Mouse (Mus musculus): ENCODE measurements around the gene Bms1.

Gene Bms1

DNA sequence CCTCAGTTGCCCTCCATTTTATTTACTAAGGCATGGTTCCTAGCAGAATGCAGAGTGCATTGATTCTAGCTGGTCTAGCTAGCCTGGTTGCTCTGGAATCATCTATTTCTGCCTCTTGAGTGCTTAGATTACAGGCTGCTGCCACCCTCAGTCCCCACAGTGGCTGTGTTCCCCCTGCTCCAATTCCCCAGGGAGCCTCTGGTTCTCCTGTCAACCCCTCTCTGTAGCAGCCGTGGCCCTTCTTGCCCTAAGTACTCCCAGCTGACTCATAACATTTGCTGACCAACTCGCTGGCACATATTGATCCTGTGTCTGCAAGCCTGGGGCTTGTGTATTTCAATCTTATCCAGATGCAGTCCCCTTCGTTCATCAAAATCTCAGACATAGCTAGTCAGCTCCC, 53.1 kb downstream of the Bms1 start:
- ATAC-seq (ENCODE audit: low TSS enrichment): no peak

DNA sequence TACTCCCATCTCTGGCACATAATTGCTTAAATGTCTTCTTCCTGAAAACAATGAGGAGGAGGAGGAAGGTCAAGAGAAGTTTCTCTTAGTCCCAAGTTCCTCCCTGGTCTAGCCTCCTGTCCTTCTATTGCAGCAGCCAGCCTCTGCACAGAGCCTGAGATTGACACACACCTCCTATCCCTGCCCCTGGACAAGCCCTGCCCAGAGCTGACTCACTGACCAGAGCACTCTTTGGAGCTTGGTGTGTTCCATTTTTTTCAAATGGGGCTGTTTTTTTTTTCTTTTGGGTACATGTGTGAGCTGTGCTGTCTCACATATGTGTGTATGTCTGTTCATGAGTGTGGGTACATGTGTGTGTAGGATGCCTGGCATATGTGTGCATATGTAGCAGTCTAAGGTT, 53.5 kb downstream of the Bms1 start:
- no peak for ATAC-seq (ENCODE audit: low TSS enrichment)

DNA sequence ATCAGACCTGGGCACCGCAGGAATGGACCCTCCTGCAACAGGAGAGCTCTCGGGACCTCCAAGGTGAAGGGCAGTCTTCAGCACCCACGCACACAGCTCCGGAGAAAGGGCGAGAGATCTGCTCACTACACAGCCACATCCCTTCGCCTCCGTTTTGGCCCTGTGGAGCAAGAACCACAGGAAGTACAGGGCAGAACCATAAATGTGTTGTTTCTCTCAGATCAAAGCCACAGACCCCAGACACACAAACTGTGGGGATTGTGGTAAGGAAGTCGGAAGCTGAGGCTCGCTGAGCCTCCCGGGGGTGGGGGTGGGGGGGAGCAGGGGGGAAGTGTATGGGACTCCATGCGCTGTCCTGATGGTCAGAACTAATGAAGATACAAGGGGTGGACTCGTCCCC, 68.9 kb downstream of the Bms1 start:
- ATAC-seq (ENCODE audit: low TSS enrichment): no peak

DNA sequence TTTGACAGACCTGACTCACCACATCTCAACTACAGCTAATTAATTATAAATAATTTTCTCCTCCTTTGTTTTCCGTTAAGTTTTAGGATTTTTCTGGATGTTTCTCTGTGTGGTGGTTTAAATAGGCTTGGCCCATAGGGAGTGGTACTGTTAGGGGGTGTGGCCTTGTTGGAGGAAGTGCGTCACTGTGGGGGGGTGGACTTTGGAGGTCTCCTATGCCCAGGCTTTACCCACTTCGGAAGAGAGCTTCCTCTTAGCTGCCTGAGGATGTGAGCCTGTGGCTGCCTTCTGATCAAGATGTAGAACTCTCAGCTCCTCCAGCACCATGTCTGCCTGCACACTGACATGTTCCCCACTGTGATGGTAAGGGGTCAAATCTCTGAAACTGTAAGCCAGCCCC, 71.1 kb downstream of the Bms1 start:
- ATAC-seq (ENCODE audit: low TSS enrichment): no peak

DNA sequence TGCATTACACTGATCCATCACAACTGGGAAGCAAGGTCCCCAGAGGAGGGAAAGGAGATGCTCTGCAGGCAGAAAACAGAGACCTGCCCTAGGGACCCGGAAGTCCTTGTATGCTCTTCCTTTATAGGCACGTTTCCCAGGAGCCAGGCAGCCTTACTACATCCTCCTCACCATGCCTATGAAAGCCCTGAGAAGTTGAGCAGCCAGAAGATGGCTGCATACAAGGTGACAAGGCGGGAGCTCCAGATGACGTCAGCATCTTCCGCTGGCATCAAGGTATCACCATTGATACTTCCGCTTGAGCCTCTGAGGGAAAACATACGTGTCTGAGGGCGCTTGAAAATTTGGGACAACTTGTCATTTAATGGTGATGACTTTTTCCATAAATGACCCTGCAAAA, 72.0 kb downstream of the Bms1 start:
- ATAC-seq (ENCODE audit: low TSS enrichment): no peak

DNA sequence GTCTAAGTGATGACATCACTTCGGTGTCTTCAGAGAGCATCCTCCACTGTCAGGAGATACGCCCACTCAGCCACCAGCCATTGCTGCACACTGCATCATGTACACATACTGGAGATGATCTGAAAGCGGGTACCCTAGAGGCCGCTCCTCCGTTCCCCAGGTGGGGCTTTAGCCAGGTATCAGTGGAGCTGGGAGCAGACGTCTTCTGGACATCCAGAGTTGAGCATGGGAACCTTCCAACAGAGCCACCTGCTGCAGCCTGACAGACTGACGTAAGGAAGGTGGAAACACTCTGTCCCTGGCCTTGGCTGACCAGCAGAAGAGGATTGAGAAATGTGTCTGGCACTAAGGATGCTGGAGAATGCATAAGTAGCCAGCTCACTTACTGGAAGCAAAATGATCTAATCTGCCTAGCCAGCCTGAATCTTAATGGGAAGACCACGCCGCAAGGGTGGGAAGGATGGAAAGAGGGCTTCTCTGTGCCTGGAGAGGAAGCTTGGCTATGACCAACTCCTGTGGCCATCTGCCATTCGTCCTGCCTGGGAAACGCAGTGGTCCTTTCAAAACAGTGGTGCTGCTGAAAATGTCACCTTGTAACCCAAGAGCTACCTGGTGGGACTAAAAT, 77.3 kb downstream of the Bms1 start:
- no peak for ATAC-seq (ENCODE audit: low TSS enrichment)

DNA sequence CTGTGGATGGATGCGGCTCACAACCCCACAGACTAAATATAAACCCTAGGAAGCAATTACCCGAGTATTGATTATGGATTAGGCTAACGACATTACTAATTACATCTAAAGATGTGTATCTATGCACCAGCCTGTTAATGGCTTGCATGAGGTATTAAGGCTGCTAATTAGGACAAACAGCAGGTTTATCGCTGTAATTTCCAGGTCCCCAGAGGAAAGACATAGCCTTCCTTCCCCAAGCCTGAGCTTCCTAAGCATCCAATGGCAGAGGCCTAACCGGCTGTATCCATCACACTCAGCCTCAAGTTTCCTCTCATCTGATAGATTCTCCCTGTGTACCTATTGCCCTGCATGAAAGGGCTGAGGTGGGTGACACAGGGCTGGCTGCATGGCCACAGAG, 81.6 kb downstream of the Bms1 start:
- no peak for ATAC-seq (ENCODE audit: low TSS enrichment)

DNA sequence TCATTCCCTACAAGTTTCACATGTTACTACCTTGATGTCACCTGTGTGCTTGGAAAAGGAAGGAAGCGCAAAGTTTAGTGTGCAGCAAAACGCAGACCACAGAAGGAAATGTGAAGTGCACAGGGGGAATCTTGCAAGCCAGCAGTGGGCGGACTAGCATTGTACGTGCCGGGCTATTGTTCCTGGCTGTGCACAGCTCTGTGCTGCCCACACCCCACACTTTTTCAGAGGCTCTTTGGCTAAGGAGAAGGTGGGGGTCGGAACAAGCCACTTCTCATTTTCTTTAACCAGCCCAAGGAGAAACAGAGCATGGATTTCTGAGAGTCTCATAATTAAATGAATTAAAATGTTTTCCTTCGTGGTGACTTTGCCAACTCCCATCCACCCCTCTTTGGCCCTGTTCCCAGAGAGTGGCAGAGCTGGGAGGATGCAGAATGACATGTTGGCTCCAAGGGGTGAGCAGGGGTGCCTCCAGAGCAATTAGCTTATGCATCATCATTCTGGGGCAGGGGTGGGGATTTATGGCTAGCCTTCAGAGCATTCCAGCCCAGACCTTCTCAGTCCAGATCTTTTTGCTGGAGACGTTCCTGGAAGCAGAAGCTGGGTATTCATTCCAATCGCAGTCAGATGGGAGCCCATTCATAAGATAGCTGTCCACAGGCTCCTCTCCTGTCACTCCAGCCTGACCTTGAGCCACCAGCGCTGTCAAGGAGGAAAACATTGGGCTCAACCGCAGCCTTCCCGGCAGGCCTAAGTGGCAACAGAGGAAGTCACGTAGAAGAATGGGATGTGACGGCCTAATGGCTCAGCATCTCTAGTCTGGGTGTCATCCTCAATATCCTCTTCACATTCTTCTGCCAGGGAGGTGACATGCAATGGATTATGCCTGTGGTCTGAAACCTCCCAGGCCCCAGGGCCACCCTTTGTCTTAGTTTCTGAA, 82.5 kb downstream of the Bms1 start:
- no peak for ATAC-seq (ENCODE audit: low TSS enrichment)

DNA sequence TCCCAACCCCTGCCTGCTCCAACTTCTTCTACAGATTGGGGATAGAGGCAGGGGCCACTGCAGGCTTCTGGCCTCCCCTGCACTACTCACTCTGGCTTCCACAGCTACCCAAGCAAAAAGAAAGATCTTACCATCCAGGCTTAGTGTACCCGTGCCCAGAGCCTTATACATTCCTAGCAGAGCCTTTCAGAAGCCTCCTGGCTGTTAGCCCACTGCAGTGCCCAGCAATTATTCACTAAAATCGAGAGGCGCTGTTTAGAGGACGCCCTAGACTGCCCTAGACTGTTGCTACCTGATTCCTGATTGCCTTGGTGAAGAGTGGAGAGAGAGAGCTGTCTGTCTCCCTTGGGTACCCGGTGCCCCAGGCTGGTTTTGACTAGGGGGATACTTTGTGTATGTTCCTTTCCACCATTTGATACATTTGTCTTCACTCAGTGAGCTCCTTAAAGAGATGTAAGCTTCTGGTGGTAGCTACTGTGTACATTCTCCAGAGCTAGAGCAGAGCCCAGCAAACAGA, 83.3 kb downstream of the Bms1 start:
- no peak for ATAC-seq (ENCODE audit: low TSS enrichment)

DNA sequence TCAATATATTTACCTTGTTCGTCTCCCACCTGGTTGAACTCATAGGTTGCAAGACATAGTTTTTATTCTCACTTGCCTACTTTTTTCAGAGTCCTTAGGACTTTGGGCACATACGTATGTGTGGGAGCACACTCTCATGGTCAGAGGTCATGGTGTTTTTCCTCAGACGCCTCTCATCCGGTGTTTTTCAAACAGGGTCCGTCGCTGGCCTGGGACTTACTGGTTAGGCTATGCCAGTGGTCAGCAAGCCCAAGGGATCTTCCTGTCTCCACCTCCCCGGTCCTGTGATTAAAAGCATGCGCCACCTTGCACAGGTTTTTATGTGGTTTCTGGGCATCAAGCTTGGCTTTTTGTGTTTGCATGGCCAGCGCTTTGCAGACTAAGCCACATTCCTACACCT, 85.4 kb downstream of the Bms1 start:
- no peak for ATAC-seq (ENCODE audit: low TSS enrichment)
